Mouse (Mus musculus) adrenal gland, postnatal 4 days (tissue): ENCODE data around the gene Ppox. TPM values are rescaled to one million over a fixed set of nuclear protein-coding genes. Genes with fewer than 3 reads are reported as not detected.
"Not testable (repeated sequence)": the region's sequence is repeated elsewhere in the genome, so short reads cannot be mapped to it uniquely, and the experiment has no call there.

ENCODE experiments used
- DNase-seq, 2 experiments: peaks; one replicate each; pipeline ENCODE4 v3.0.0; 2021 to 2022; ENCODE audit warnings: low spot score in 2 of 2, mixed read lengths in 2 of 2
- long read RNA-seq, 2 experiments: library from polyadenylated mRNA; stranded (forward); transcript quantifications; one replicate each; pipeline ENCODE4 v2.0.0; 2021
- total RNA-seq, 2 experiments: library from RNA; stranded (reverse); gene quantifications; 2 replicates each; pipeline ENCODE4 v1.2.3; 2021

The Ppox gene
- total RNA-seq = 10 to 100 TPM; 55.8 to 57.1 TPM
- long read RNA-seq, experiment 1, full-length matches to known transcripts = 19 of 65 reads
- long read RNA-seq, experiment 1, partial matches to known transcripts = 4 of 65 reads
- long read RNA-seq, experiment 1, other reads (novel, unspliced or antisense) = 42 of 65 reads
- long read RNA-seq, experiment 2, transcript Ppox-201 (13 exons, 1,821 nt) = major isoform, 31 of 90 reads
- long read RNA-seq, experiment 2, partial matches to known transcripts = 16 of 90 reads
- long read RNA-seq, experiment 2, other reads (novel, unspliced or antisense) = 40 of 90 reads

GRCm38 (mm10) chr1:171280916-171281527 is at the start of gene Ppox:
Gene Ppox, minus strand, starts transcription at chr1:171281186.
- peak; percentile 41 to 82 for DNase-seq

- no peak for DNase-seq
These were observed 49.2 kb upstream of the Ppox start for GRCm38 (mm10) chr1:171330216-171330560.

- peak; percentile 63 to 68 for DNase-seq
These were observed 48.6 kb upstream of the Ppox start for GRCm38 (mm10) chr1:171329433-171330215.

GRCm38 (mm10) chr1:171328839-171329432 is 48.0 kb upstream of the Ppox start, which contains the start of gene Dedd:
Gene Dedd, plus strand, starts transcription at chr1:171329145.
- peak; percentile 57 to 79 for DNase-seq

GRCm38 (mm10) chr1:171328244-171328643 is 47.3 kb upstream of the Ppox start:
- DNase-seq = no peak

- DNase-seq = not testable (repeated sequence)
These were observed 45.6 kb upstream of the Ppox start for GRCm38 (mm10) chr1:171326588-171326987.

GRCm38 (mm10) chr1:171325571-171325970 is 44.6 kb upstream of the Ppox start:
- DNase-seq = no peak

GRCm38 (mm10) chr1:171322012-171322411 is 41.0 kb upstream of the Ppox start:
- no peak for DNase-seq

GRCm38 (mm10) chr1:171321415-171321814 is 40.4 kb upstream of the Ppox start:
- no peak for DNase-seq

- no peak for DNase-seq
These were observed 39.2 kb upstream of the Ppox start for GRCm38 (mm10) chr1:171320151-171320550.

GRCm38 (mm10) chr1:171319748-171320147 is 38.8 kb upstream of the Ppox start:
- DNase-seq = no peak

- no peak for DNase-seq
These were observed 28.3 kb upstream of the Ppox start for GRCm38 (mm10) chr1:171309321-171309720.

- DNase-seq = not testable (repeated sequence)
These were observed 25.2 kb upstream of the Ppox start for GRCm38 (mm10) chr1:171306157-171306556.

GRCm38 (mm10) chr1:171298226-171298625 is 17.2 kb upstream of the Ppox start:
- DNase-seq = no peak

- no peak for DNase-seq
These were observed 14.0 kb upstream of the Ppox start for GRCm38 (mm10) chr1:171295063-171295402.

- DNase-seq = peak; percentile 61 to 65
These were observed 13.5 kb upstream of the Ppox start, which contains the start of gene Ufc1 for GRCm38 (mm10) chr1:171294298-171295062. Gene Ufc1, minus strand, starts transcription at chr1:171295024.

GRCm38 (mm10) chr1:171293906-171294297 is 12.9 kb upstream of the Ppox start:
- DNase-seq = no peak

- no peak for DNase-seq
These were observed 12.4 kb upstream of the Ppox start for GRCm38 (mm10) chr1:171293351-171293750.

GRCm38 (mm10) chr1:171288328-171288727 is 7.3 kb upstream of the Ppox start:
- DNase-seq = no peak

- DNase-seq = peak; percentile 86 to 88
These were observed 6.4 kb upstream of the Ppox start, which contains the start of gene Usp21 for GRCm38 (mm10) chr1:171287136-171288081. Gene Usp21, minus strand, starts transcription at chr1:171287991.
